Mouse (Mus musculus) kidney, adult 9 months (tissue): ENCODE results near the gene Dennd4b.
"Not testable (repeated sequence)": the region's sequence is repeated elsewhere in the genome, so short reads cannot be mapped to it uniquely, and the experiment has no call there.

Source experiments
- DNase-seq: peaks from one replicate; pipeline ENCODE4 v3.0.0; 2022

Gene Dennd4b

DNA sequence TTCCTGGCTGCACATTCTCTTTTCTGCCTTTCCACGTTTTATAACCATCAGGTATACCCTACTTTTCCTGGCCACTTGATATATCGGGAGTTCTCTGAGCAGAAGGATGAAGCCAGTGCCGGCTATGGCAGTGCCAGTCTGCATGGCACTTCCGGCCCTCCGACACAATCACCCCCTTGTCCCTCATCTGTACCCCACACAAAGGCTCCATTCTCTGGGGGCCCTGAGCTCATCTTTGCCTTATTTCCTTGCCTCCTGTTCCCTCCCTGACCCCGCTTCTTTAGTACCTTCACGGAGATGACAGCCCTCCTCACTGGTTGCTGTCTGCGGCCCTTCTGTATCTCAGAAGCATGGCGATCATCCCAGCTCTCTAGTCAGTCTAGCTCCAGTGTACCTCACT, 15.7 kb downstream of the Dennd4b start:
- DNase-seq = no peak

- no peak for DNase-seq
Measured at GRCm38 (mm10) chr3:90284150-90284549, 19.2 kb downstream of the Dennd4b start.

DNA sequence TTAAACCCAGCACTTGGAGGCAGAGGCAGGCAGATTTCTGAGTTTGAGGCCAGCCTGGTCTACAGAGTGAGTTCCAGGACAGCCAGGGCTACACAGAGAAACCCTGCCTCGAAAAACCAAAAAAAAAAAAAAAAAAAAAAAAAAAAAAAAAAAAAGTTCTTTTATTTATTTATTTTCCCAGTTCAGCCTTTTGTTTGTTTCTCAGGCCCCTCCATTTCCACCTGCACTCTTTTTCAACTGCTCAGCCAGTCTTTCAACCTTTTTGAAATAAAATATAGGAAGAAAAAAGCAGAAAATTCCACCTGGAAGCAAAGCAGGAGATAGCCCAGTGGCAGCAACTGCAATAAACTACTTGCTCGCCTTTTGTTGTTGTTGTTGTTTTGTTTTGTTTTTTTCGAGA, 24.4 kb downstream of the Dennd4b start:
- DNase-seq = not testable (repeated sequence)

GRCm38 (mm10) chr3:90290602-90291001, 25.6 kb downstream of the Dennd4b start:
- peak; percentile 24 for DNase-seq

GRCm38 (mm10) chr3:90291982-90292344, 27.0 kb downstream of the Dennd4b start:
- DNase-seq = no peak

DNA sequence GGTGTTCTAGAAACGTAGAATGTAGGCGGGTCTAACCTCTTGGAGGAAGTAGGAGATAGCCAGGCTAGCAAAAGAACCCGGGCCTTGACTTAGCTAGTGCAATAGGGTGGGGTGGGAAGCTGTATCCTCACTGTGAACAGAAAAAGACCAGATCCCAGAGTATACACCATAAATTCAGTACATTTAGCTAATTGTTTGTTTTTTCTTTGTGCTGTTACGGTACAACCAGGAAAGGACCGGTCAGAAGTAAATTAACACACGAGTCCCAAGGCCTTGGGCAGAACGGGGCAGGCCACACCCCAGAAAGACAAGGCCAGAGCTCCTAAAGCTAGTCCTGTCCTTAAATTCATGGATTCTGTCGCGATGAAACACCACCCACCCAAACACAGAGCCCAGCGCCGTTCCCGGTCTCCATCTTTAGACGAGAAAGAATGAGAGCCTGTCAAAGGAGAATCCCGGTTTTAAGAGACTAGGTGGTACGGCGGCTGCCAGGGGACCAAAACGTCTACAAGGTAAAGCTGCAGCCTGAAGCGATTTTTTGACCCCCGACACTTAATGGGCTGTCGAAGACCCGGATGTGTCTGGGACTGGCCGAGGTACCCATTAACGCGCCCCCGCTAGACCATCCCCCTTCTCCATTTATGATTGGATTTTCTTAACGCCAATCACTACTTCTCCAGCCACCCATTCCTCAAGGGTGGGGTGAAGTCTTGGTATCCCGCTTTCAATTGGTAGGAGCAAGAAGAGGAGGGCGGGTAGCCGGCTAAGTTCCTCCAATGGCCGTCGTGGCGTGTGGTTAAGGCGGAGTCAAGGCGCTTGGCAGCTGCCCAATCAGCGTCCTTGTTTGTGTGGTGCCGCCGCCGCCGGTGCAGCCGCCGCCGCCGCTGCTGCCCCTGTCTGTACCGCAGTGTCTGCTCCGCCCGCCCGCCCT, 27.6 kb downstream of the Dennd4b start, which contains the start of gene Gatad2b:
Gene Gatad2b (plus strand): TSS at position 834 of the 931 bp plus-strand sequence.
- DNase-seq = peak; percentile 100

- peak; percentile 52 for DNase-seq
Measured at GRCm38 (mm10) chr3:90293352-90294063, 28.5 kb downstream of the Dennd4b start.

DNA sequence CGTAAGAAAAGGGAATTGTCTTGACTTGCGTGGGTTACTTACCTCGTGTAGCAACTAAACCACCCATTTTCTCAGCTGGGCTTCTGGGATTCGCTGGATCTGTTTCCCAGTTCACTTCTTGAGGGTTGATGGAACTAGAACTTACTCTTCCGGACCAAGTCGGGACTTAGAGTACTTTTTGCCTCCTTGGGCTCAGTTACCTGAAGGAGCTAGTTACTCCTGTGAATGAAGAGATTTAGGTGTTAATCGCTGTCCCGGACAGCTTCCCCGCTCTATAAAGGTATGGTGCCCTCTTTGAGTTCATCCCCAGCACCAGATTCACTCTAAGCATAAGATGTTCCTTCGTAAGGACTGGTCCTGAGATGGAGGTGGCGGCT, 29.1 kb downstream of the Dennd4b start:
- DNase-seq = peak; percentile 23

DNA sequence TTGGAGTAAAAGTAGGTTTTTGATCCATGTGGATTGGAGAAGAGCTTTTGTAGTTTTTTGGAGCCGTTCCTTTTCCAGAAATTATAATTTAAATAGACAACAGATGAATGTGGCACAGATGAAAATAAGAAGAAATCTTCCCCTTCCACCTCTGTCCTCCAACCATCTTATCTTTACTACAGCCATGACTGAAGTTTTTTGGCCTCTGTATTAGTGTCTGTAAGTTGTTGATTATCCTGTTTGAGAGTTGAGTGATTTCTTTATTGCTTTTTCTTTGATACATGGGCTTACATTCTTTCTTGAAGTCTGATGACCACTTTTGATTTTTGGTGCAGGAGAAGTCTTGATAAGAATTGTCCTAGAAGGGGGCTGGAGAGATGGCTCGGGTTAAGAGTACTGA, 29.7 kb downstream of the Dennd4b start:
- no peak for DNase-seq

- DNase-seq = no peak
Measured at GRCm38 (mm10) chr3:90305801-90306200, 40.8 kb downstream of the Dennd4b start.

GRCm38 (mm10) chr3:90309589-90309988, 44.6 kb downstream of the Dennd4b start:
- no peak for DNase-seq

DNA sequence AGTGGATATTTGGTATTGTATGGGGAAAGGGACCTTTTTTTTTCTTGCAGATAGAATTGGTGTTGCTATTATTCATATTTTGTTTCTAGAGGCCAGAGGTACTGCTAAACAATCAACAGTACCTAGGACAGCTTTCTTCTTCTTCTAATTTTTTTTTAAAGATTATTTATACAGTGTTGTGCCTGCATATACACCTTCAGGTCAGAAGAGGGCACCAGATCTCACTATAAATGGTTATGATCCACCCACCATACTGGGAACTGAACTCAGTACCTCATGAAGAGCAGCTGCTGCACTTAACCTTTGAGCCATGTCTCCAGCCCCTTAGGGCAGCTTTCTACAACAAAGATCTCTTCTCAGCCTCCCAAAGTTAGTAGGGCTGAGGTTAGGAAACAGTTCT, 48.4 kb downstream of the Dennd4b start:
- no peak for DNase-seq

- no peak for DNase-seq
Measured at GRCm38 (mm10) chr3:90314241-90314640, 49.3 kb downstream of the Dennd4b start.

DNA sequence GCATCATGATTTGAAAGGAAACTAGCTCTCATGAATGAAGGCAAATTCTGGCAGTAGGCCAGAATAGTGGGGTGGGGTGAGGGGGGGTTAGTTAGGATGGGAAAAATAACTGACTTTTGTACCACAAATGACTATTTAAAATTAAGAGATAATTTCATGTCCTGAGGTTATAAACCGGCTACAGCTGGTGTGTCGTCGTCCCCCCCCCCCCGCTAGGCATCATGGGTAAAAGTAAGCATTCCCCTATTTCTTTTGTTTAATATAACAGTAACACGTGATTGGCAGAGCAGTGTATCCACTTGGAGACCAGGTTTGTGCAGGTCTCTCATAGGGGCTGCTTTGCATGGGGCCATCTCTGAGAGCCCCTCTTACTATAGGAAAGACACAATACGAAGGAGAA, 57.3 kb downstream of the Dennd4b start:
- DNase-seq = no peak

DNA sequence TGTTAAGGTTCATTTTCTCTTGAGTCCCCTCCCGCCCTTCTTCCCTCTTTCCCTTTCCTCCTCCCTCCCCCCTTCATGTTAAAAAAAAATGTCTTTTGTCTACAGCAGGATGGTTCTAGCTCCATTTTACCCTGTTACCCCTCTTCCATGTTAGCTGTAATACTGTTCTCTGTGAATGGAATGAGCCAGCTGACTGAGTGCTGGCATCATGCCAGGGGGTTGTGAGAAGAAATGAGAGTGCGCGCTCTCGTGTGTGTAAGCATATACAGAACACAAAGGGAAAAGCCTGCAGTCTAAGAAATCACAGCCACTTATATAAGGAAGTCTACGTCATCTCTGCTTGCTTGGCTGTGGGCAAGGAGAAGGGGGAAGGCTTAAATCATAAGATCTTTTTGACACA, 58.1 kb downstream of the Dennd4b start:
- peak; percentile 59 for DNase-seq
